Mouse (Mus musculus): ENCODE data around the gene Bloc1s1. TPM values are rescaled to one million over a fixed set of nuclear protein-coding genes. Genes with fewer than 3 reads are reported as not detected.

Gene Bloc1s1
- polyA plus RNA-seq, 1 experiment from 2014 or later, result 225 TPM

GRCm38 (mm10) chr10:128913219-128913618 is 10.6 kb downstream of the Bloc1s1 start:
- 8% methylated on average over 5 of the region's 5 CpGs for WGBS
- no peak for ATAC-seq (ENCODE audit: insufficient number of reproducible peaks, low FRiP score, low TSS enrichment, low read depth)
- peak overlapping the region; percentile 60 for H3K27ac ChIP-seq
- no peaks in the 10 kb centered on the region for H3K27me3 ChIP-seq
- peaks cover 57% of the 10 kb centered on the region for H3K36me3 ChIP-seq
- no peak overlapping the region for H3K4me2 ChIP-seq
- H3K9me3 ChIP-seq, result no peaks in the 10 kb centered on the region
- no peak overlapping the region for H3K4me3 ChIP-seq
- no peak overlapping the region for H3K9ac ChIP-seq
- H3K4me1 ChIP-seq, result peaks cover 40% of the 10 kb centered on the region

- Histone ChIP-seq H3K27ac (peak overlapping the region; percentile 60), H3K4me1 (peaks cover 40% of the 10 kb centered on the region), H3K4me2 (no peak overlapping the region), H3K36me3 (peaks cover 53% of the 10 kb centered on the region), H3K9ac (no peak overlapping the region), H3K9me3 (no peaks in the 10 kb centered on the region), H3K27me3 (no peaks in the 10 kb centered on the region), H3K4me3 (no peak overlapping the region)
- WGBS, result 63% methylated on average over 4 of the region's 4 CpGs
- no peak for ATAC-seq (ENCODE audit: insufficient number of reproducible peaks, low FRiP score, low TSS enrichment, low read depth)
Measured at GRCm38 (mm10) chr10:128912791-128913190, 11.0 kb downstream of the Bloc1s1 start.

DNA sequence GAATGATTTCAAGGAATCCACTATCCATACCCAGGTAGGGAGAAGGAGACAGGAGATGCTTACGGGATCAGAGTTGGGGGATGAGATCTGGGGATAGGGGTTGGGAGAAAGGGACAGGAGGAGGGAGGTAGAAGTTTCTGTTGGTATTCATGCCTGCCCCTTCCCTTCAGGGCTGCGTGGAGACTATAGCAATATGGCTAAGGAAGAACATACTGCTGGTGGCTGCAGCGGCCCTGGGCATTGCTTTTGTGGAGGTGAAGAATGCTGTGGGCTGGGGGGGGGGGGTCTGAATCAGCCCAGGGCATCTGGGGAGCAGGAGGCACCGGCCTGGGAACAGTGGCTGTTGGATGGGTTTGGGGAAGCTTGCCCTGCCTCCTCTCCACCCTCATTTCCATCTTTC is 11.6 kb downstream of the Bloc1s1 start:
- Histone ChIP-seq H3K9ac (no peak overlapping the region), H3K4me2 (no peak overlapping the region), H3K27me3 (no peaks in the 10 kb centered on the region), H3K36me3 (peaks cover 48% of the 10 kb centered on the region), H3K27ac (no peak overlapping the region), H3K4me1 (peaks cover 40% of the 10 kb centered on the region), H3K9me3 (no peaks in the 10 kb centered on the region), H3K4me3 (peak overlapping the region; percentile 95)
- WGBS, result 66% methylated on average over 4 of the region's 4 CpGs
- ATAC-seq (ENCODE audit: insufficient number of reproducible peaks, low FRiP score, low TSS enrichment, low read depth), result no peak

GRCm38 (mm10) chr10:128911430-128911829 is 12.4 kb downstream of the Bloc1s1 start:
- Histone ChIP-seq H3K4me3 (peak overlapping the region; percentile 95), H3K9me3 (no peaks in the 10 kb centered on the region), H3K4me2 (peak overlapping the region; percentile 80), H3K9ac (peak overlapping the region; percentile 39; the same call in 1 of the 2 replicates), H3K36me3 (peaks cover 39% of the 10 kb centered on the region), H3K27me3 (no peaks in the 10 kb centered on the region), H3K27ac (peak overlapping the region; percentile 98), H3K4me1 (peaks cover 40% of the 10 kb centered on the region)
- 77% methylated on average over 6 of the region's 6 CpGs for WGBS
- ATAC-seq (ENCODE audit: insufficient number of reproducible peaks, low FRiP score, low TSS enrichment, low read depth), result no peak

DNA sequence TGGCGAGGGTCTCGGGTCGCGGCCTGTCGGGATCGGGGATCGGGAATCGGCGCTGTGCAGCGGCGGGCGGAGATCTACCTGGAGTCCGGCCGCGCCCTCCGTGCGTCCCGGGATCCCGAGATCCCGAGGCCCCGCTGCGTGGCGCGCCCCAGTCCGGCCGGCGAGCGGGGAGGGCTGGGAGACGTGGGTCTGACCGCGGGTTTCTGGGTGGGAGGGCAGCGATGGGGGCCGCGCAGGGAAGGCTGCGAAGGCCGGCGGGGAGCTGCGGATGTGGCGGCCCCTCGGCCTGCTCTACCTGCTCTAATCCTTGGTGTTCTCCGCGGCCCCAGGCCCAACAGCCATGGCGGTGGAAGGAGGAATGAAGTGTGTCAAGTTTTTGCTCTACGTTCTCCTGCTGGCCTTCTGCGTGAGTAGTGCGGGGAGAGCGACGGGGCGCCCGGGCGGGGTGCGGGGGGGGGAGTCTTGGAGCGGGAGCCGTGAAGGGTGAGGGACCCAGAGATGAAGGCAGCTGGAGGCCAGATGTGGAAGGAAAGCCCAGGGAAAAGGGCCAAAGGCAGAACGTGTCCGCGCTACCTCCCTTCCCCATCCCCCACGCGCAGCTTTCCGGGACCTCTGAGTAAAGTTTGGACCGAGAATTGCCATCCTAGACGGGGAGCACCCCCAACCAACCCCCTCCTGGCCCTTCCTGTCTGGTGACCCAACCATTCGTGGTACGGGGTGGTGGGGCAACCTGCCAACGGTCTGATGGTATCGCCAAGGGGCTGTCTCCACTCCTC is 13.6 kb downstream of the Bloc1s1 start:
- H3K27ac ChIP-seq, result peak overlapping the region; percentile 98
- peak overlapping the region; percentile 95 for H3K4me3 ChIP-seq
- peaks cover 40% of the 10 kb centered on the region for H3K4me1 ChIP-seq
- peak overlapping the region; percentile 98 for H3K9ac ChIP-seq
- no peaks in the 10 kb centered on the region for H3K9me3 ChIP-seq
- WGBS, result under 1% methylated on average over 60 of the region's 66 CpGs
- peak overlapping the region; percentile 80 for H3K4me2 ChIP-seq
- ATAC-seq (ENCODE audit: insufficient number of reproducible peaks, low FRiP score, low TSS enrichment, low read depth), result peak; percentile 36
- no peaks in the 10 kb centered on the region for H3K27me3 ChIP-seq
- peaks cover 29% of the 10 kb centered on the region for H3K36me3 ChIP-seq

GRCm38 (mm10) chr10:128909567-128910028 is 14.2 kb downstream of the Bloc1s1 start:
- H3K9me3 ChIP-seq, result no peaks in the 10 kb centered on the region
- WGBS, result under 1% methylated on average over 38 of the region's 41 CpGs
- peaks cover 40% of the 10 kb centered on the region for H3K4me1 ChIP-seq
- H3K27me3 ChIP-seq, result no peaks in the 10 kb centered on the region
- peaks cover 22% of the 10 kb centered on the region for H3K36me3 ChIP-seq
- peak overlapping the region; percentile 95 for H3K4me3 ChIP-seq
- H3K4me2 ChIP-seq, result peak overlapping the region; percentile 80
- H3K9ac ChIP-seq, result peak overlapping the region; percentile 98
- ATAC-seq (ENCODE audit: insufficient number of reproducible peaks, low FRiP score, low TSS enrichment, low read depth), result peak; percentile 90
- peak overlapping the region; percentile 98 for H3K27ac ChIP-seq

GRCm38 (mm10) chr10:128908778-128909448 is 14.9 kb downstream of the Bloc1s1 start:
- Histone ChIP-seq H3K9ac (peak overlapping the region; percentile 98), H3K9me3 (no peaks in the 10 kb centered on the region), H3K4me2 (peak overlapping the region; percentile 80), H3K4me3 (peak overlapping the region; percentile 95), H3K36me3 (peaks cover 16% of the 10 kb centered on the region), H3K4me1 (peaks cover 38% of the 10 kb centered on the region), H3K27me3 (no peaks in the 10 kb centered on the region), H3K27ac (peak overlapping the region; percentile 98)
- WGBS, result 55% methylated on average over 13 of the region's 13 CpGs
- peak; percentile 11; the same call in 1 of the 2 replicates for ATAC-seq (ENCODE audit: insufficient number of reproducible peaks, low FRiP score, low TSS enrichment, low read depth)

DNA sequence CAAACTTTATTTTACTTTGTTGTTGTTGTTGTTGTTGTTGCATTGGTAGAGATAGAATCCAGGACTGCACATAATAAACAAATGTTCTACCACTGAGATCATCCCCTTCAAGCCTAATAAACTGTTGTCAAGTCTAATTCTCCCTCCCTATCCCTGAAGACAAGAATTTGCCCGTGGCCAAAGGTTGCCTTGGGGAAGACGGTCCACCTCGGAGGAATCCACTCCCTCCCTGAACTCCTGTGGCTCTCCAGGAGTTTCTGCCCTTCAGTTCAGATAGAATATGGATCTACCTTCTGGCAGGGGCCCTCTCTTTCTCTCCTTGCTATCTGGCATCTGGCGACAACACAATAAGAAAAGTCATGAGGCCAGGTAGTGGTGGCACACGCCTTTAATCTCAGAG is 19.0 kb downstream of the Bloc1s1 start:
- Histone ChIP-seq H3K9me3 (no peaks in the 10 kb centered on the region), H3K9ac (no peak overlapping the region), H3K4me2 (no peak overlapping the region), H3K36me3 (no peaks in the 10 kb centered on the region), H3K4me3 (no peak overlapping the region), H3K27me3 (no peaks in the 10 kb centered on the region), H3K27ac (no peak overlapping the region), H3K4me1 (peaks cover 7% of the 10 kb centered on the region)
- no peak for ATAC-seq (ENCODE audit: insufficient number of reproducible peaks, low FRiP score, low TSS enrichment, low read depth)
- WGBS, result 73% methylated on average over 5 of the region's 5 CpGs

GRCm38 (mm10) chr10:128902409-128902988 is 21.3 kb downstream of the Bloc1s1 start:
- Histone ChIP-seq H3K9ac (no peak overlapping the region), H3K27me3 (no peaks in the 10 kb centered on the region), H3K27ac (no peak overlapping the region), H3K4me1 (no peaks in the 10 kb centered on the region), H3K4me3 (no peak overlapping the region), H3K36me3 (no peaks in the 10 kb centered on the region), H3K4me2 (no peak overlapping the region), H3K9me3 (no peaks in the 10 kb centered on the region)
- ATAC-seq (ENCODE audit: insufficient number of reproducible peaks, low FRiP score, low TSS enrichment, low read depth), result no peak
- WGBS, result 72% methylated on average over 3 of the region's 3 CpGs

DNA sequence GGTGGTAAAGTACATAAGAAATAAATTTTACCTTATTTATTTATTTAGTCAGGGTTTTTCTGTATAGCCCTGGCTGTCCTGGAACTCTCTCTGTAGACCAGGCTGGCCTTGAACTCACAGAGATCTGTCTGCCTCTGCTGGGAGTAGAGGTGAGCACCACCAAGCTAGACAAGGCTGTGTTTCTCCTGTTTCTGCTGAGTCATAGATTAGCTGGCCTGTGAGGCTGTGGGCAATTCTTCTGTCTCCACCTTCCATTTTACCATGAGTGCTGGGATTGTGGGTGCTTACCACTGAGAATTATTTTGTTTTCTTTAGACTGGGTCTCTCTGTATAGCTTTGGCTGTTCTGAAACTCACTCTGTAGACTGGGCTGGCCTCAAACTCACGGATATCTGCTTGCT is 22.4 kb downstream of the Bloc1s1 start:
- H3K9ac ChIP-seq, result no peak overlapping the region
- no peak for ATAC-seq (ENCODE audit: insufficient number of reproducible peaks, low FRiP score, low TSS enrichment, low read depth)
- no peak overlapping the region for H3K27ac ChIP-seq
- peaks cover 6% of the 10 kb centered on the region; the same call in 1 of the 2 replicates for H3K27me3 ChIP-seq
- H3K9me3 ChIP-seq, result no peaks in the 10 kb centered on the region
- 80% methylated on average over 1 of the region's 1 CpGs for WGBS
- no peak overlapping the region for H3K4me2 ChIP-seq
- no peak overlapping the region for H3K4me3 ChIP-seq
- H3K4me1 ChIP-seq, result peaks cover 6% of the 10 kb centered on the region
- no peaks in the 10 kb centered on the region for H3K36me3 ChIP-seq

GRCm38 (mm10) chr10:128900698-128901097 is 23.1 kb downstream of the Bloc1s1 start, which contains the start of gene Cd63:
TSS of gene Cd63 (plus strand) at chr10:128900989.
- Histone ChIP-seq H3K4me1 (peaks cover 13% of the 10 kb centered on the region), H3K4me2 (no peak within 1 kb of the TSS), H3K9ac (no peak within 1 kb of the TSS), H3K4me3 (no peak within 1 kb of the TSS), H3K27me3 (peaks cover 11% of the 10 kb centered on the region), H3K36me3 (no peaks in the 10 kb centered on the region), H3K27ac (no peak within 1 kb of the TSS), H3K9me3 (no peaks in the 10 kb centered on the region)
- 86% methylated on average over 3 of the region's 3 CpGs for WGBS
- ATAC-seq (ENCODE audit: insufficient number of reproducible peaks, low FRiP score, low TSS enrichment, low read depth), result no peak

Measured in limb, embryonic 15.5 days (tissue).